Mouse (Mus musculus) liver, adult 2 months (tissue): ENCODE results near the gene Myrip. TPM values are rescaled to one million over a fixed set of nuclear protein-coding genes. Genes with fewer than 3 reads are reported as not detected.

Experiments used
- DNase-seq: peaks from one replicate; pipeline ENCODE4 v3.0.0-alpha.2; 2011; ENCODE audit warnings: low read depth, low spot score; ENCODE audit errors: extremely low read depth
- H3K27ac ChIP-seq: fragments of 200-500 bp; replicated peaks from 2 replicates; pipeline ENCODE4 v1.5.1; 2012; ENCODE audit warnings: low read depth, mild to moderate bottlenecking, control low read depth, inconsistent platforms, low read length; ENCODE audit not compliant: insufficient read depth
- H3K27me3 ChIP-seq: fragments of 200-500 bp; 2 replicates; pipeline ENCODE4 v1.6.1; 2012; ENCODE audit warnings: mild to moderate bottlenecking, moderate library complexity, low read length, inconsistent platforms; ENCODE audit not compliant: control insufficient read depth, insufficient read depth
- H3K36me3 ChIP-seq: fragments of 200-500 bp; 2 replicates; pipeline ENCODE4 v1.6.1; 2012; ENCODE audit warnings: low read length, inconsistent platforms; ENCODE audit not compliant: control insufficient read depth, insufficient read depth
- H3K4me1 ChIP-seq: fragments of 200-500 bp; 2 replicates; pipeline ENCODE4 v1.6.1; 2011; ENCODE audit warnings: low read length; ENCODE audit not compliant: control insufficient read depth, insufficient read depth
- H3K4me3 ChIP-seq: fragments of 200-500 bp; 2 replicates; pipeline ENCODE4 v1.5.1; 2011; ENCODE audit warnings: low read depth, mild to moderate bottlenecking, control low read depth, low read length, moderate library complexity; ENCODE audit not compliant: insufficient read depth
- H3K79me2 ChIP-seq: fragments of 200-500 bp; 2 replicates; pipeline ENCODE4 v1.6.1; 2012; ENCODE audit warnings: inconsistent platforms, mild to moderate bottlenecking, low read length, moderate library complexity; ENCODE audit not compliant: control insufficient read depth, insufficient read depth
- H3K9ac ChIP-seq: fragments of 200-500 bp; 2 replicates; pipeline ENCODE4 v1.6.1; 2012; ENCODE audit warnings: low read depth, mild to moderate bottlenecking, control low read depth, inconsistent platforms, low read length
- CTCF ChIP-seq: fragments of 200-500 bp; IDR thresholded peaks from 2 replicates; pipeline ENCODE4 v1.5.1; 2011; ENCODE audit warnings: low read depth, low read length, control low read depth
- POLR2A ChIP-seq: fragments of 200-500 bp; IDR thresholded peaks from 2 replicates; pipeline ENCODE4 v1.6.1; 2011; ENCODE audit warnings: low read length, control low read depth; ENCODE audit not compliant: insufficient read depth; ENCODE audit errors: extremely low read depth
- WGBS: fragments of 180-500 bp; shearing (Covaris S2); methylation state at CpG from one replicate; pipeline ENCODE4 v1.1.7; 2018; 5-methylcytosine and 5-hydroxymethylcytosine counted together
- polyA plus RNA-seq: library from polyadenylated mRNA; depleted of rRNA; stranded (reverse); fragments of >200 nt; gene quantifications from 2 replicates; pipeline ENCODE4 v1.2.3, GENCODE M21; 2012; rRNA removed
- total RNA-seq: library from RNA; depleted of rRNA; stranded (reverse); fragments of >200 nt; gene quantifications from 2 replicates; pipeline ENCODE4 v1.2.3, GENCODE M21; 2014; rRNA removed

The Myrip gene
- total and polyA plus RNA-seq, 2 experiments = 0.09 to 0.28 TPM

- WGBS = 78% methylated on average over 3 of the region's 3 CpGs
- DNase-seq = no peak
- no peaks in the 10 kb centered on the region for H3K79me2 ChIP-seq
- no peak overlapping the region for H3K4me3 ChIP-seq
- H3K9ac ChIP-seq = no peak overlapping the region
- H3K4me1 ChIP-seq = no peaks in the 10 kb centered on the region
- TF ChIP-seq POLR2A = no peak
- TF ChIP-seq CTCF = no peak
- H3K27ac ChIP-seq = no peak overlapping the region
- no peaks in the 10 kb centered on the region for H3K27me3 ChIP-seq
- H3K36me3 ChIP-seq = no peaks in the 10 kb centered on the region
These were observed 217.6 kb downstream of the Myrip start for GRCm38 (mm10) chr9:120518946-120519345.

- no peak overlapping the region for H3K27ac ChIP-seq
- H3K36me3 ChIP-seq = no peaks in the 10 kb centered on the region
- no peaks in the 10 kb centered on the region for H3K4me1 ChIP-seq
- TF ChIP-seq POLR2A (no peak), CTCF (no peak)
- no peaks in the 10 kb centered on the region for H3K79me2 ChIP-seq
- H3K4me3 ChIP-seq = no peak overlapping the region
- H3K27me3 ChIP-seq = no peaks in the 10 kb centered on the region
- 54% methylated on average over 19 of the region's 19 CpGs for WGBS
- H3K9ac ChIP-seq = no peak overlapping the region
- no peak for DNase-seq
These were observed 218.3 kb downstream of the Myrip start for GRCm38 (mm10) chr9:120519469-120520125.

GRCm38 (mm10) chr9:120521161-120521560 lies 219.8 kb downstream of the Myrip start:
- H3K9ac ChIP-seq = no peak overlapping the region
- H3K36me3 ChIP-seq = no peaks in the 10 kb centered on the region
- H3K27me3 ChIP-seq = no peaks in the 10 kb centered on the region
- H3K4me3 ChIP-seq = no peak overlapping the region
- DNase-seq = no peak
- TF ChIP-seq POLR2A = no peak
- TF ChIP-seq CTCF = no peak
- no peaks in the 10 kb centered on the region for H3K79me2 ChIP-seq
- no peak overlapping the region for H3K27ac ChIP-seq
- WGBS = 39% methylated on average over 1 of the region's 1 CpGs
- H3K4me1 ChIP-seq = no peaks in the 10 kb centered on the region

Other genes with a start within 250 kb of the Myrip start
- gene Cx3cr1, start 231.6 kb upstream of the Myrip start, total RNA-seq = 0.09 and 0.40 TPM in 2 replicates
- gene Cx3cr1, start 231.6 kb upstream of the Myrip start, polyA plus RNA-seq = 0.27 and 0.39 TPM in 2 replicates
- not detected in 2 replicates for gene Ccr8, start 209.4 kb upstream of the Myrip start, total RNA-seq
- 0.07 TPM in 1 of 2 replicates, not detected in the other for gene Ccr8, start 209.4 kb upstream of the Myrip start, polyA plus RNA-seq
- gene Slc25a38, start 191.1 kb upstream of the Myrip start, total RNA-seq = 18.7 and 24.6 TPM in 2 replicates
- gene Slc25a38, start 191.1 kb upstream of the Myrip start, polyA plus RNA-seq = 39.3 and 44.2 TPM in 2 replicates
- 646 and 710 TPM in 2 replicates for gene Rpsa, start 173.8 kb upstream of the Myrip start, total RNA-seq
- 896 and 1,141 TPM in 2 replicates for gene Rpsa, start 173.8 kb upstream of the Myrip start, polyA plus RNA-seq
- gene Mobp, start 151.8 kb upstream of the Myrip start, total RNA-seq = 0.13 TPM in 1 of 2 replicates, not detected in the other
- not detected in 2 replicates for gene Mobp, start 151.8 kb upstream of the Myrip start, polyA plus RNA-seq
- 14.7 and 18.8 TPM in 2 replicates for gene Eif1b, start 190.7 kb downstream of the Myrip start, total RNA-seq
- 19.9 and 22.3 TPM in 2 replicates for gene Eif1b, start 190.7 kb downstream of the Myrip start, polyA plus RNA-seq
- 0.07 TPM in 1 of 2 replicates, not detected in the other for gene Entpd3, start 238.3 kb downstream of the Myrip start, total RNA-seq
- gene Entpd3, start 238.3 kb downstream of the Myrip start, polyA plus RNA-seq = not detected in 2 replicates